Mouse (Mus musculus): ENCODE measurements at regions not wholly inside any gene's neighbourhood (a gene's known extent, or its start where the extent isn't known, plus 50 kb on each side); places are given as distances from the start of the nearest gene placed in this dataset.
A peak's percentile ranks its signal among the peaks of the same experiment; 100 is the strongest.

- H3K27ac ChIP-seq (ENCODE audit: insufficient read depth, low read depth, low read length) = no peak overlapping the region
- no peak overlapping the region for H3K4me3 ChIP-seq (ENCODE audit: insufficient read depth, low read depth, low read length)
- H3K4me1 ChIP-seq (ENCODE audit: control insufficient read depth, insufficient read depth, low read length) = no peaks in the 10 kb centered on the region
- no peaks in the 10 kb centered on the region for H3K36me3 ChIP-seq (ENCODE audit: control insufficient read depth, insufficient read depth, low read length)
- H3K27me3 ChIP-seq (replicated peaks; ENCODE audit: control insufficient read depth, insufficient read depth, low read length) = no peaks in the 10 kb centered on the region
- WGBS = 73% methylated on average over 6 of the region's 6 CpGs
- TF ChIP-seq POLR2A (IDR thresholded peaks at IDR 0.05; ENCODE audit: low read depth, low read length) (no peak), CTCF (conservative IDR thresholded peaks at IDR 0.05; ENCODE audit: insufficient read depth, insufficient read length, low read depth, low read length) (no peak)
- DNase-seq = no peak
These were observed 79.5 kb downstream of the Gm26897 start for GRCm38 (mm10) chr5:111813090-111813753.

GRCm38 (mm10) chr5:111814893-111815760 lies 81.4 kb downstream of the Gm26897 start:
- no peak overlapping the region for H3K27ac ChIP-seq (ENCODE audit: insufficient read depth, low read depth, low read length)
- no peaks in the 10 kb centered on the region for H3K4me1 ChIP-seq (ENCODE audit: control insufficient read depth, insufficient read depth, low read length)
- TF ChIP-seq CTCF (conservative IDR thresholded peaks at IDR 0.05; ENCODE audit: insufficient read depth, insufficient read length, low read depth, low read length) (no peak), POLR2A (IDR thresholded peaks at IDR 0.05; ENCODE audit: low read depth, low read length) (no peak)
- WGBS = 84% methylated on average over 20 of the region's 20 CpGs
- no peaks in the 10 kb centered on the region for H3K27me3 ChIP-seq (replicated peaks; ENCODE audit: control insufficient read depth, insufficient read depth, low read length)
- H3K36me3 ChIP-seq (ENCODE audit: control insufficient read depth, insufficient read depth, low read length) = no peaks in the 10 kb centered on the region
- DNase-seq = no peak
- no peak overlapping the region for H3K4me3 ChIP-seq (ENCODE audit: insufficient read depth, low read depth, low read length)

GRCm38 (mm10) chr5:111820963-111821362 lies 87.2 kb downstream of the Gm26897 start:
- TF ChIP-seq CTCF (conservative IDR thresholded peaks at IDR 0.05; ENCODE audit: insufficient read depth, insufficient read length, low read depth, low read length) (no peak), POLR2A (IDR thresholded peaks at IDR 0.05; ENCODE audit: low read depth, low read length) (no peak)
- 74% methylated on average over 9 of the region's 9 CpGs for WGBS

GRCm38 (mm10) chr5:111822882-111823281 lies 89.2 kb downstream of the Gm26897 start:
- DNase-seq = no peak
- Histone ChIP-seq H3K27ac (ENCODE audit: insufficient read depth, low read depth, low read length) (no peak overlapping the region), H3K4me3 (ENCODE audit: insufficient read depth, low read depth, low read length) (no peak overlapping the region), H3K4me1 (ENCODE audit: control insufficient read depth, insufficient read depth, low read length) (no peaks in the 10 kb centered on the region), H3K27me3 (replicated peaks; ENCODE audit: control insufficient read depth, insufficient read depth, low read length) (no peaks in the 10 kb centered on the region), H3K36me3 (ENCODE audit: control insufficient read depth, insufficient read depth, low read length) (no peaks in the 10 kb centered on the region)
- TF ChIP-seq POLR2A (IDR thresholded peaks at IDR 0.05; ENCODE audit: low read depth, low read length) = no peak

More at GRCm38 (mm10) chr5:111820963-111821362, 87.2 kb downstream of the Gm26897 start:
- Histone ChIP-seq H3K36me3 (ENCODE audit: control insufficient read depth, insufficient read depth, low read length) (no peaks in the 10 kb centered on the region), H3K4me3 (ENCODE audit: insufficient read depth, low read depth, low read length) (no peak overlapping the region), H3K27me3 (replicated peaks; ENCODE audit: control insufficient read depth, insufficient read depth, low read length) (no peaks in the 10 kb centered on the region), H3K27ac (ENCODE audit: insufficient read depth, low read depth, low read length) (no peak overlapping the region), H3K4me1 (ENCODE audit: control insufficient read depth, insufficient read depth, low read length) (no peaks in the 10 kb centered on the region)
- DNase-seq = no peak

- no peaks in the 10 kb centered on the region for H3K27me3 ChIP-seq (replicated peaks; ENCODE audit: control insufficient read depth, insufficient read depth, low read length)
- WGBS = 41% methylated on average over 4 of the region's 4 CpGs
- DNase-seq = no peak
- H3K4me3 ChIP-seq (ENCODE audit: insufficient read depth, low read depth, low read length) = no peak overlapping the region
- no peaks in the 10 kb centered on the region for H3K36me3 ChIP-seq (ENCODE audit: control insufficient read depth, insufficient read depth, low read length)
- no peaks in the 10 kb centered on the region for H3K4me1 ChIP-seq (ENCODE audit: control insufficient read depth, insufficient read depth, low read length)
- H3K27ac ChIP-seq (ENCODE audit: insufficient read depth, low read depth, low read length) = no peak overlapping the region
- no peak for TF ChIP-seq POLR2A (IDR thresholded peaks at IDR 0.05; ENCODE audit: low read depth, low read length)
- no peak for TF ChIP-seq CTCF (conservative IDR thresholded peaks at IDR 0.05; ENCODE audit: insufficient read depth, insufficient read length, low read depth, low read length)
These were observed 89.7 kb downstream of the Gm26897 start for GRCm38 (mm10) chr5:111823420-111823819.

- Histone ChIP-seq H3K4me3 (ENCODE audit: insufficient read depth, low read depth, low read length) (no peak overlapping the region), H3K36me3 (ENCODE audit: control insufficient read depth, insufficient read depth, low read length) (no peaks in the 10 kb centered on the region), H3K4me1 (ENCODE audit: control insufficient read depth, insufficient read depth, low read length) (no peaks in the 10 kb centered on the region), H3K27me3 (replicated peaks; ENCODE audit: control insufficient read depth, insufficient read depth, low read length) (no peaks in the 10 kb centered on the region), H3K27ac (ENCODE audit: insufficient read depth, low read depth, low read length) (no peak overlapping the region)
- DNase-seq = no peak
- TF ChIP-seq POLR2A (IDR thresholded peaks at IDR 0.05; ENCODE audit: low read depth, low read length) (no peak), CTCF (conservative IDR thresholded peaks at IDR 0.05; ENCODE audit: insufficient read depth, insufficient read length, low read depth, low read length) (no peak)
- 57% methylated on average over 5 of the region's 5 CpGs for WGBS
These were observed 90.1 kb downstream of the Gm26897 start for GRCm38 (mm10) chr5:111823842-111824241.

- no peaks in the 10 kb centered on the region for H3K27me3 ChIP-seq (replicated peaks; ENCODE audit: control insufficient read depth, insufficient read depth, low read length)
- peak; percentile 17 for DNase-seq
- 59% methylated on average over 4 of the region's 4 CpGs for WGBS
- H3K27ac ChIP-seq (ENCODE audit: insufficient read depth, low read depth, low read length) = no peak overlapping the region
- TF ChIP-seq CTCF (conservative IDR thresholded peaks at IDR 0.05; ENCODE audit: insufficient read depth, insufficient read length, low read depth, low read length) = no peak
- TF ChIP-seq POLR2A (IDR thresholded peaks at IDR 0.05; ENCODE audit: low read depth, low read length) = no peak
- H3K4me3 ChIP-seq (ENCODE audit: insufficient read depth, low read depth, low read length) = no peak overlapping the region
- H3K36me3 ChIP-seq (ENCODE audit: control insufficient read depth, insufficient read depth, low read length) = no peaks in the 10 kb centered on the region
- H3K4me1 ChIP-seq (ENCODE audit: control insufficient read depth, insufficient read depth, low read length) = no peaks in the 10 kb centered on the region
These were observed 90.9 kb downstream of the Gm26897 start for GRCm38 (mm10) chr5:111824600-111825130.

Measured in kidney, adult 2 months (tissue).